Mouse (Mus musculus) C2C12 (cell line): ENCODE measurements at regions not wholly inside any gene's neighbourhood (a gene's known extent, or its start where the extent isn't known, plus 50 kb on each side); places are given as distances from the start of the nearest gene placed in this dataset.

Experiments
- CTCF ChIP-seq: IDR thresholded peaks from one replicate; pipeline ENCODE4 v1.5.1; 2011; ENCODE audit not compliant: control insufficient read depth, insufficient read depth, insufficient read length
- MAX ChIP-seq: IDR thresholded peaks from one replicate; pipeline ENCODE4 v1.6.1; 2011; ENCODE audit warnings: mild to moderate bottlenecking, control low read depth
- USF1 ChIP-seq: IDR thresholded peaks from one replicate; pipeline ENCODE4 v1.6.1; 2011; ENCODE audit warnings: low read depth, mild to moderate bottlenecking, control low read depth, moderate library complexity

DNA sequence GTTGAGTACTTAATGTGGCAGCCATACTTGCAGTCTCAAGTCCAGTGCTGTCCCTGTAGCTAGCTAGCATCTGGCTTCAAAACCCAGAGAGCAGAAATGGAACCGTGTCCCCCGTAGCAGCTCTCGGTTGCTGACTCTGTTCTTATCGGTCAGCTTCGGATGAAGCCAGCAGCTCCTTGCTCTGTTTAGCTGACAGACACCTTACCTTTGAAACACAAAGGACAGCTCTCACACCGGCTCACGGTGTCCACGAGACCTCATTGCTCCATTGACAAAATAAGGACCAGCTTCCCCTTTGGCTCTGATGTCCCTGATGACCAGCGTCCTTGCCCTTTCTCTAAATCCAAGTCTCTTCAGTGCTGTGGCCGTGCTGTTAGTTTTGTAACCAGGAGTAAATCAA is 435.3 kb upstream of the Kif2a start:
- TF ChIP-seq CTCF = no peak
- no peak for TF ChIP-seq USF1
- TF ChIP-seq MAX = no peak
